Mouse (Mus musculus): ENCODE results near the gene Psmb5.

The Psmb5 gene

DNA sequence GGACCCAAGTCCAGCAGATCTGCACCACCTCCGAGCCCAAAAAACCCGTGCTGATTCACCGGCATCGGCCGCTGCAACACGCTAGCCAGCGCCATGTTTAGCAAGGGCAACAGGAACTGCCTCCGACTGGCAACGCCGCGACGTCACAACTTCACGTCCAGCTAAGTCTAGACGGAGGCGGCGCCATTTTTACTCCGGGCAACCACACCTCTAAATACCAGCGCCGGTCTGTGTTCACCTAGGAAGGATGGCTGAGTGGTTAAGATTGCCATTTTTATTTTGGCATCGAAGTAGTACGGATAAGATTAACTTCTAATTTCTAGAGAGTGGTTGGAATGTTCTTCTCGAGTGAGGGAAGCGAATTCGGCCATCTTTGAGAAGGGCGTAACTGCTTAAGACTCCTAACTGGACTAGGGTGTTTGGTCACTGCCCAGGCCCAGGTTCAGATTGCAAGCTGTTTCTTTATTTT, at the start of gene Psmb5:
TSS of gene Psmb5 (minus strand) at position 126 of the 469 bp plus-strand sequence.
- DNase-seq (ENCODE audit: low spot score in 2 of 2): peak; percentile 74 to 81

DNA sequence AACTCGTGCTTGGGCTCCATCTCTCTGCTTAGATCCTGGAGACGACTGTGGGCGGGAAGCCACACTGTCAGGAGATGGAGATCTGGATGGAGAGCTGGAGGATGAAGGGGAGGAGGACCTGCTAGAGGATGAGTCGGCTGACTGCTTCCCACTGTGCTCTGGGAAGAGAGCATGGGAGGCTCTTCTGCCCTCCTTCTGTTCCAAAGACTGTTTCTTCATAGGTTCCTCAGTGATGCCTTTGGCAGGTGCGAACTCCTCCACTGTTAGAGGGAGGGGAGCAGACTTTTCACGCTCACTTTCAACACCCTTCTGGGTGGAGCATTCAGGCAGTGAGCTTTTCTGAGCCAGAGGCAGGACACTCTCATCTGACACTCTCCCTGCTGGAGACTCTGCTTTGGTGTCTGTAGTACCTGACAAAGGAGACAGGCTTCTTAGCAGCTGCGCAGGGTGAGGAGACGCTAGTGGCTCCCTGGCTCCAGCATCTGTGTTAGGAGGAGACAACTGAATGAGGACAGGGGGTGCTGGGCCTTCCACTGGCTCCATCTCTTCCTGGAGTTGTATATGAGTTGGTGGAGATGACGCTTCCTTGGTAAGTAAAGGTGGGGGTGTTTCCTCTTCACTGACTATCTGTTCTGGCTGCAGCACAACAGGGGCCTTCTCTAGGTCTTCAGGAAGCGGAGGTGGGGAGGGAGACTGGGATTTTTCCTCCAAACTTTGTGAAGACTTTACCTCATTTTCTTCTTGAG, 46.8 kb upstream of the Psmb5 start:
- DNase-seq (ENCODE audit: low spot score in 2 of 2): no peak

DNA sequence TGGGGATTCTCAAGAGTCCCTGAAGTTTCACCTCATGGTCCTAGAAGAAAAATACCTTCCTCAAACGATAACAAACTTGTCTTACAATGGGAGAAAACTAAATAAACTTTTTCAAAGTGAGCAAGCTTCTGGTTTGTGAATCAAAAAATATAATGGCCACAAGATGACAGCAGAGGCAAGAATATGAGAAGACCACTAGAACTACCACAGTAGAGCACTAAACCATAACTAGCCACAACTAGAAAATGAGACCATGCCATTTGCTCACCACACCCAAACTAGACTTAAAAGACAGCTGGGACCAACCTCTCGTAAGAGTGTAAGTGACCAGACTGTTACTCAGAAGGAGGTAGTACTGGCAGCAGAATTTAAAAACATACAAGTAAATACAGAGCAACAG, 42.2 kb upstream of the Psmb5 start:
- no peak for DNase-seq (ENCODE audit: low spot score in 2 of 2)

DNA sequence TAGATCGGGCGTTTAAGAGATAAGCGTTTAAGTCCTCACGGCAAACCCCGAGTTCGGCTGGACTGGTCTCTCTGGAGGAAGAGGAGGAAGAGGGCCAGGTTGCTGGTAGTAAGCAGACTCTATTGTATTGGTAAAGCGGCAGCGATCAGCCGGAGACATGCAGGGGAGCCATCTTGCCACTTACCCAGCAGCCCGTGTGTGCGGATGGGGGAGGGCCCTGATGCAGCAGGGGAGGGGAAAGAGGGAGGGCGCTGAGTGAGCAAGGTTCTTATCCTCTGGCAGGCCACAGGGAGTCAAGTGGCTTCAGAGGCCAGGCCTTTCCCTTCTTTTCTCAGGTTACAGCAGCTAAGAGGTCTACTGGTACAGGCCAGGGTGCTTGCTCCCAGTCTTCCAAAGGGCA, 35.7 kb upstream of the Psmb5 start:
- DNase-seq (ENCODE audit: low spot score in 2 of 2): peak; percentile 54 to 75

DNA sequence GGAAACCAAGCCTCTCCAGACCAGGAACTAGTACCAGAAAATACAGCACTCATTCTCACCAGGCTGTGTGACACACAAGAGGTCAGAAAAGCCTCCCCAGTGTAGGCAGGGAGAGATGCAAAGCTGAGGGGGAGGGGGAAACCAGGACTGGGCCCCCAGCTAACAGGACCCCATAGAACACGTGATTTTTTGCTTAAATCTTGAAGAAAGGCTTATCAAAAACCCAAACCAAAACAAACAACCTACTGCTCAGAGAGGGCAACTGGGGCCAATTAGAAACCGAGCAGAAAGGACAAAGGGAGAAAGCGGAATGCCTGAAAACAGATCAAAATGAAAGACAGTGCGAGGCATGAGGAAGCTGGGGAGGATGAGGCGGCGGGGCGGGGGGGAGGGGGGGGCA, 35.0 kb upstream of the Psmb5 start:
- no peak for DNase-seq (ENCODE audit: low spot score in 2 of 2)

DNA sequence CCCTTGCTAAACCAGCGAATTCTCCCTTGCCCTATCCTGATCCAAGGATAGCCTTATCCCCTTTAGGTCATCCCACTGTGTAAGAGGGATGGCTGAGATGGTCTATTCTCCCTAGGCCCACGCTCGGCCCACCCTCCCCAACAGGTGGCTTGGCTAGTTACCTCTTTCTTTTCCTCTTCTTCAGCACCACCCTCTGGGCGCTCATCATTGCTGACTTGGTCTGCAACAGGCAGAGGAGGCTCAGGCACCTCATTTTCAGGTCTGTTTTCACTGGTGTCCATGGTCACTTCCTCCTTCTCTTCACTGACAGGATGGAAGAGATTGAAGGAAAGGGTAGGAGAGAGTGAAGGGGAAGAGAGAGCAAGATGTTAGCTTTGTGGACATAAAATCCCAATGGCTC, 33.7 kb upstream of the Psmb5 start:
- DNase-seq (ENCODE audit: low spot score in 2 of 2): no peak

DNA sequence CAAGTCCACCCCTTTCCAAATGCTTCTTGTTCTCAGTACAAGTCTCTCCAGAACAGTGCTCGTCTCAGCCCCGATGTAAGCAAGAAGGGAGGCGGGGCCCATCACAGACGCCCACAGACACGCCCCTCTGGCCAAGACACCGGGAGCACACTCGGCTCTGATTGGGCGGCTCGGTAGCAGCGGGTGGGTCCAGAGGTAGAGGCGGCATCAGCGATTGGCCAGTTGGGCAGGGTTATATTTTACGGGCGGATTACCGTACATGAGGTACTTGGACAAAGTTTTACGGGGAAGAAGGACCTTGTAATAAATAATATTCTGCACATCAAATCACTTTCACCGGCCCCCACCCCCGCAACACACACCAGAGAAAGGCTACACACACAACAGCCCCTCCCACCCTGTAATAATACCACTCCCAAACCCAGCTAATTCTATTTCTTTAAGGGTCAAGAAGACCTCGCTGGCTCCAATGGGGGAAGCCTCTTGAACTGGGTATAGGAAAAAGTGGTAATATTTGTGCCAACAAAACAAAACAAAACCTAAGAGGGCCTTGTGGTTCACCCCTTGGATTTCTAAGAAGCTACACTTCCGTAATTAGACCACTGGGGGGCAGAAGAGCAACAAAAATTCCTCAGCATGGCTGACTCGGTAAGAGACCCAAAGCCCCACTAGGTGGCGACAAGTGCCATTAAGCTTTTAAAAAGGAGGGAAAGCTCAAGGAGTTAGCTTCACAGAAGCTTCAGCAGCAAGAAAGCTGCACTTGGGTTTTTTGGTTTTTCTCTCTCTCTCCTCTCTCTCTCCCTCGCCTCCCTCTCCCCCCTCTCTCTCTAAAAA, 33.0 kb upstream of the Psmb5 start:
- peak; percentile 73 to 84 for DNase-seq (ENCODE audit: low spot score in 2 of 2)

DNA sequence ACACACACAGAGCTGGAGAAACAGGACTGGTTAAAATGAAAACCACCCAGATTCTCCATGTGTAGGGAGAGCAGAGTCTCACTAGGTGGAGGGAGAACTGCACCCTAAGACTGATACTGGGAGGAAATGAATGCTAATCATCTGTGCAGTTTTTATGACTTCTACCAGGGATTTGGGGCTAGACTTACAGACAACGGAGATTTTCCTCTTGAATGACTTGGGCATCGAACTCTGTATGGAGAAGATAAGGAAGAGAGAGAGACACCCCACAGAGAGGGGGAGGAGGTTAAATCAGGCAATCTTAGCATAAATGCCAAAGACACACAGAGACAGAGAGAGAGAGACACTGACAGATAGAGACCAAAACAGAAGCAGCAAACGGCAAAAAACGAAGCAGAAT, 30.1 kb upstream of the Psmb5 start:
- no peak for DNase-seq (ENCODE audit: low spot score in 2 of 2)

DNA sequence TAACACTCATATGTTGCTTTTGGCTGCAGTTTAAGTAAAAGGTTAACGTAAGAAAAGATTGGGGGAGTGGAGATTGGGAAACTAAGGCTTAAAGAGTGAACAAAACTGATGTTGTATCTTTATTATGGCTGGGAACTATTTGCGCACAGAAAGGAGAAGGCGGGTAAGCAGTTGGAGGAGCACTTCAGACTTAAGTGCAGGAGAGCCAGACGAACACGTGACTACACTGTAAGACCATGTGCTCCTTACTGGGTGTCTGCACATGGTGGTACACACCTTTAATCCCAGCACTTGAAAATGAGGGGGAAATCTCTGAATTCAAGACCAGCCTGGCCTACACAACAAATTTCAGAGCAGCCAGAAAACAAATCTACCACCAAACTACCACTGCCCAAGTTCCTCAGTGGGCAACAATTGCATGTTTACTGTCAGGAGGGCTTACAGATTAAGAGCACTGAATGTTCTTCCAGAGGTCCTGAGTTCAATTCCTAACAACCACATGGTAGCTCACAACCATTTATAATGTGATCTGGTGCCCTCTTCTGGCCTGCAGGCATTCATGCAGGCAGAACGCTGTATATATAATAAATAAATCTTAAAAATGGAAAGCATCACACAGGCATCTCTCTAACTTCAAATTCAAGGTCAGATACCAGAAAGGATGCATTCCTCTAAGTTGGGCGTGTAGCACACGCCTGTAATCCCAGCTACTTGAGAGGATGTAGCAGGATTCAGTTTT, 29.2 kb upstream of the Psmb5 start:
- no peak for DNase-seq (ENCODE audit: low spot score in 2 of 2)

DNA sequence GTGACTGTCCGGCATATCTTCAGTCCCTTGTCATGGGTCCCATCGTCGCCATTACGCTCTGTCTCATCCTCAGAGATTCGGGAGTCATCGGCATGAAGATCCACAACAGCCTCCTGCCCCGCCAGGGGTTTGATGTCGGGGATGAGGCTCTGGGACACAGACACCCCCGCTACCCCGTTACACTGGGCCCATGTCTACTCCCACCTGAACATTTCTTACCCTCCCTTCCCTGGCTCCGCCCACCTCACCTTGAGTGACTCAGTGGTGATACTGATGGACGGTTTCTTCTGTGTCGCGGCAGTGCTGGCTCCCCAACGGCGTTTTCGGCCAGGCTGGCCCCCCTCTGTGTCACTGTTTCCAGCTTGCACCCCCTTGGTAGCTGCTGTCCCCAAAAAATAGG, 28.6 kb upstream of the Psmb5 start:
- no peak for DNase-seq (ENCODE audit: low spot score in 2 of 2)

DNA sequence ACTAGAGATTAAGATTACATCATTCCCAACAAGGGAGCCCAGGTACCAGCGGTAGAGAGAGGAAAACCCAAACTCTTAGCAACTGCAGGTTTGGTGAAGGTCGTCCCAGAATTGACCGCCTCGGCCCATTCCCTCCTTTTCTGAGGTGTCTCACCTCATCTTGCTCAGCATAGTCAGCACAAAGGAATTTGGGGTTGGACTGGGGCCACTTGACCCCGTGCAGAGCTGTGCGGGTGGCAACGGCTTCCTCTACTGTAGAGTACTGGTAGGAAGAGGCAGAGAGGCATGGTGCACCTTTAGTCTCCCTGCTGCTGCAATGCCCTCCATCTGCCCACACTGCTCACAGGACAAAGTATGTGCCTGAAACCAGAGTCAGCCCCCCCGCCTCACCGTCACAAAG, 26.5 kb upstream of the Psmb5 start:
- DNase-seq (ENCODE audit: low spot score in 2 of 2): no peak

DNA sequence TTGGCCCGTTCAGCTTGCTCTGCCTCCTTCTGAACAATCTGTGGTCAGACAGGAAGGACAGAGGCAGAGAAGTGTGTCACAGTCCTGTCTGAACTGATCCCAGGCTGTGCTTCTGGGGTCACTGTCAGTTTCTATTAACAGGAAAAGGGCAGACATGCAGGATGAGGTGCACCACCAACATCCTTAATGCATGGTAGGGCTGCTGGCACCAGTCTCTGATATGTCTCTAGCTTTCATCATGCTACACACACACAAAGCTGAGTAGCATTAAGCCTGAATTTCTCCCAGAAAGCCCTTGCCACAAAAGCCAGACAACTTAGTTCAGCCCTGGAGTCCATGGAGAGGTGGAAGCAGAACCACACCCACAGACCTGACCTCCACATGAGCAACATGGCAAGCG, 25.2 kb upstream of the Psmb5 start:
- no peak for DNase-seq (ENCODE audit: low spot score in 2 of 2)

DNA sequence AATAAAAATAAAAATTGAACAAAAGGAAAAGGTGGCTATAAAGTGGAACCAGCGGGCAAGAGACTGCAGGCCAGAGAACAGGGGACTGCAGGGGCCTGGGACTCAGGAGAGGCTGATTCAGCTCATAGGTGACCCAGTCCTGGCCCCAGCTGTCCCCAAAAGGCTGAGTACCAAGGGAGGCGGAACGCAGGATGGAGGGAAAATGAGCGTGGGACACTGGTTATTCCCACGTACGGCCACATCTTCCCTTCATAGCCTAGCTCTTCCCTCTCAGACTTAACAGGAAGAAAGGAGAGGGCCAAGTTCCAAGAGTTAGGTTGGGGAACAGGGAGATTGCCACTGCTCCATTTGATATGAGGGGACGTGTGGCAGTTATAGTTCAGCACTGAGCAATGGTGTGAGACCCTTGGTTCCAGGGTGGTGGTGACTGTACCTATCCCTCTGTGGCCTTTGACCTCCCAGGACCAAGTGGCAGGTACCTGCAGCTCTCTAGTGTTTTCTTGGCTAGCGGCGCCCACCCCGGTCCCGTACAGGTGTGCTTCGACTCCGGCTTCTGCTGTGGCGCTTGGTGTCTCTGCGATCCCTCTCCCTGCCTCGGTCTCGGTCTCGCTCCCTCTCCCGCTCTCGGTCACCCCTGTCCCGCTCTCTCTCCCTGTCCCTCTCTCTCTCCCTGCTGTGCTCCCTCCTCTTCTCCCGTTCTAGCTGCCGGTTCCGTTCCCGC, 24.6 kb upstream of the Psmb5 start:
- no peak for DNase-seq (ENCODE audit: low spot score in 2 of 2)

DNA sequence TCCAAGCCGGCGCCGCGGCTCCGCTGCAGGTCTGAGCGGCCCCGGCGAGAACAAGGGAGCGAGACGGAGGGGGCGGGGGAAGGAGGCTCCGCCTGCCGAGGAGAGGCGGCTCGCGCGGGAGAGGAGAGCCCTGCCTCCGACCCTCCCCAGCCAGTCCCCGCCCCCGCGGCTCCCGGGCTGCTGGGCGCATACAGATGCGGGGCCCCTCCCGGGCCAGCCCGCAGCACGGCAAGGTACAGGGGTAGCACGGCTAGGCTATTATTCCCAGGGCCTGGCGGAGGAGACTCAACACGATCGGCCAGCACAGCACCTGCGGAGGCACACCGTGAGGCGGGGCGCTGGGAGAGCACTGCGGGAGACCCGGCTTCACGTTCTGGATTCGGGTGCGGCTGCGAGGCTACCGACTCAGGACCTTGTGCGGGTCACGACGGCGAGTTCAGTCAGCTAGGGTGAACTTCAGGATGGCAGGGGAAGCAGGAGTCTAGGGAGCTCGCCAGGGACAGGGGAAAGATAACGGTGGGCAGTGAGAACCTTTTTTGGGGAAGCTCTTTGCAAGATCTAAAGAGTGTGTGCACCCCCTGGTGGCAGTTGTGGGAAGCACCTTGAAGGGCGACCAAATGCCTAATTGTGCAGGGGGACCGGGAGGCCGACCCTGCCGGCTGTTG, 23.6 kb upstream of the Psmb5 start, which contains the start of gene Cdh24:
TSS of gene Cdh24 (minus strand) at position 60 of the 665 bp plus-strand sequence.
- peak; percentile 76 to 88 for DNase-seq (ENCODE audit: low spot score in 2 of 2)

DNA sequence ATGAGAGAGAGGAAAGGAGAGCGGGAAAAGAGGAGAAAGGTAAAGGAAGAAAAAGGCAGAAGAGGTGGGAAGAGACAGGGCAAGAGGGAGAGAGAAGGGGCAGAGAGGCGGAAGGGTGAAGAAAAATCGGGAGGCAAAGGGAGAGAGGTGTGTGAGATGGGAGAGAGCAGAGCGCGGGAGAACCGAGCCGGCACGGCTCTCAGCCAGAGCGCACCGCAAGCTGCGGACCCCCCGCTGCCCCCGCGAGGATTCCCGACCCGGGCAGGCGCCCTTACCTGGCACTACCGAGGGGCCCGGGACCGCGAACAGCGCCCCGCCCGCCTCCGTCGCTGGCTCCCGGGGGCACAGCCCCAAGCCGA, 23.1 kb upstream of the Psmb5 start, which contains the start of gene Gm17606:
TSS of gene Gm17606 (plus strand) at position 7 of the 359 bp plus-strand sequence.
- DNase-seq (ENCODE audit: low spot score in 2 of 2): no peak

DNA sequence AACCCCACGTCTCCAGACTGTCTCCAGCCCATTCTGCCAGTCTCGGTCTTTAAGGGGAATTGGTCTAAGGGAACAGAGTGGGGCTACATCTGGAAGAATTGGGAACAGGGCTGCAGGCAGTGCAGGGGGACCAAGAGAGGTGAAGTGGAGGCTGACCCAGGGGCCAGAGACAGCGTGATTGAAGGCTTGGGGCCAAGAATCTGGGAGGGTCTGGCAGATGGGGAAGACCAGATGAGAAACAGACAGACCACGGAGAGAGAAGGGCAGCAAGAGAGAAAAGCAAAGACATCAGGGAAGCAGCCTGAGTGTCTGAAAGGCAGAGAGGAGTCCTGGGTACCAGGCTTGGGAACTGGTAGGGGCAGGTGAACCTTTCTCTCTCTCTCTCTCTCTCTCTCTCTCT, 22.3 kb upstream of the Psmb5 start:
- no peak for DNase-seq (ENCODE audit: low spot score in 2 of 2)

DNA sequence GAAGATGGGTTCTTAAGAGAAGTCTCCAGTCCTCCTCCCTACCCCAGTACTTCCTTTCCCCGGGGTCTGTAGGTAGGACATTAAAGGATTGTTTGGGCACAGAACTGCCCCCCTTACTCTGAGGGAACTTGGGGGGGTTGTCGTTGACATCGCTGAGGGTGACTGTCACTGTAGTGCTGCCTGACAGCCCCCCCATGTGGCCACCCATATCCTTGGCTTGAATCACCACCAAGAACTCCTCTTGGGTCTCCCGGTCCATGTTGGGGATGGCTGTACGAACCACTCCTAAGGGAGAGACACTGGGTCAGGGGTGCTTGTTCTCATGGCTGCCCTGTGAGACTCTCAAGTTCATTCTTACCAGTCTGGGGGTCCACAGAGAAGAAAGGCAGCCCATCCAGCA, 20.4 kb upstream of the Psmb5 start:
- no peak for DNase-seq (ENCODE audit: low spot score in 2 of 2)

DNA sequence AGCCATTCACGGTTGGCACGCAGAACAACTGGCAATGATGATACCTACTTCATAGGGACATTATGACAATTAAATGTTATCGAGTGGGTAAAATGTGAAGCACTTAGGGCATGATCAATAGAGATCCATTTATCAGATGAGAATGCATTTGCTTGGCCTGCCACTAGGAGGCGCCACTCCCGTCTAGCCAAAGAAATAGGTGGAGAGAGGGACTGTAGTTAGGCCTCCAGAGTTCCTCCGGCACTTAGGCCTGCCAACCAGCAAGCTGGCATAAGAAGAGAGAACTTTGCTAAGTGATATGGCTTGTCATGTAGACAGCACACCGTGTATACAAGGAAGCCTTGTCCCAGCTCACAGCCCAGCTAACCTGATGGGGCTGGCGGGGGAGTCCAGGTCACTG, 19.1 kb upstream of the Psmb5 start:
- peak in 1 of 2 experiments; percentile 55 for DNase-seq (ENCODE audit: low spot score in 2 of 2)

DNA sequence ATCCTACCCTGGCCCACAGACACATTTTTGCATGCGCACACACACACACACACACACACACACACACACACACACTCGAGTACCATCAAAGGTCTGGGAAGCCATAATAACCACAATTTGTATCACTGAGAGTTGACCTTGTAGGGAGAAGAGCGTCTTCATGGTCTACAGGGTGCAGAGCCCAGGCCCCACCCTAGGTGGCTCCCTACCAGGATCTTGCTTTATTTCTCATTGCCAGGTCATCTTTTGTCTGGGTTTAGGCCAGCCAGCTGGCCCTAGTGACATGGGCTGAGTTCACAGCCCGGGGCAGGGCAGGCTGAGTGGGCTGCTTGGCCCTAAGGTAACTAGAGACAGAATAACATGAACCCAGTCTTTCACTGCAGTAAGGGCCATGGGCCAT, 16.4 kb upstream of the Psmb5 start:
- no peak for DNase-seq (ENCODE audit: low spot score in 2 of 2)

DNA sequence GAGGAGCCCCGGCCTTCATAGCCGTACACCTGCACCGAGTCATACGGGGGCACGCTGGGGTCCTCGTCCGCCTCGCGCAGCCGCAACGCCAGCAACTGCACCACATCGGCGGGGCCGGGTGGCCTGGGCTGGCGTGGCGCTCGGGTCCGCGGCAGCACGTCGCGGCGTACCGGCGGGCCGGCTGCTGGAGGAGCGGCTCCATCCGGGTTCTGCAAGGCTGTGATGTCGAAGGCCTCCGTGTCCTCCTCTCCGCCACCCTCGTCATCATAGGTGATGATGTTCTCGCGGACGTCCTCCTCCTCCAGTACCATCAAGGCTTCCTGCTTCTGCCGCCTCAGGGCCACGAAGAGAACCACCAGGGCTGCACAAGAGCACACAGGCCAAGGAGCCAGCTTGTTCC, 14.4 kb upstream of the Psmb5 start:
- no peak for DNase-seq (ENCODE audit: low spot score in 2 of 2)

DNA sequence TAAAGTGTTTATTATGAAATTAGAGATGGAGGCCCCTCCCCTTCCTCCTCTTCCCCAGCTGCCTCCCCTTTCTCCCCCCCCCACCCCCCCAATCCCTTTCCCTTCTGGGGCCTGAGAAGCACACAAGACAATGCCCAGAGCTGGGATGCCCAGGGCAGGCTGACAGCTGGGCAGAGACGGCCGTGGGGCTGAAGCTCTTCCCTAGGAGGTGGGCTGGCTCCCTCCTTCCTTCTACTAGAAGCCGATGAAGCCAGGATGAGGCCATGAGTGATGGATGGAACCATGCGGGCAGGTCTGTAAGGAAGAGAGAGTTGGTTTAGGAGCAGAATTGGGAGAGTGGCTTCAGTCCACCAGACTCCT, 13.4 kb upstream of the Psmb5 start:
- DNase-seq (ENCODE audit: low spot score in 2 of 2): no peak
